Mouse (Mus musculus) megakaryocyte, embryonic 14.5 days (primary cell): ENCODE measurements around the gene D630045J12Rik.

Source experiments
- FLI1 ChIP-seq: IDR thresholded peaks from 2 replicates; pipeline ENCODE4 v1.6.1; 2012; ENCODE audit warnings: low read length, inconsistent platforms, mixed read lengths
- GATA1 ChIP-seq: IDR thresholded peaks from 3 replicates; pipeline ENCODE4 v1.6.1; 2012; ENCODE audit warnings: mixed read lengths, low read length, inconsistent platforms, borderline replicate concordance

- no peak for TF ChIP-seq GATA1
- no peak for TF ChIP-seq FLI1
These were observed 44.4 kb upstream of the D630045J12Rik start for GRCm38 (mm10) chr6:38298246-38298635.
